Mouse (Mus musculus) intestine, postnatal 0 days (tissue): Measurements from ENCODE around the gene Ryr1. TPM values are rescaled to one million over a fixed set of nuclear protein-coding genes. Genes with fewer than 3 reads are reported as not detected.

ENCODE experiments used
- ATAC-seq: fragments of 200-750 bp; cut with Nextera tagmentation; 2 replicates; pipeline ENCODE4 v1.8.0; 2017; ENCODE audit warnings: mild to moderate bottlenecking, moderate TSS enrichment, moderate library complexity
- H3K27ac ChIP-seq: fragments of 300-500 bp; sonication (generic); 2 replicates; pipeline ENCODE4 v1.5.1; 2014; ENCODE audit warnings: mild to moderate bottlenecking, low read depth, low read length, moderate library complexity
- H3K27me3 ChIP-seq: fragments of 300-500 bp; sonication (generic); replicated peaks from 2 replicates; pipeline ENCODE4 v1.6.1; 2014; ENCODE audit warnings: low read length, mixed read lengths; ENCODE audit not compliant: control insufficient read depth, insufficient read depth
- H3K36me3 ChIP-seq: fragments of 300-500 bp; sonication (generic); 2 replicates; pipeline ENCODE4 v1.6.1; 2014; ENCODE audit warnings: mild to moderate bottlenecking, moderate library complexity; ENCODE audit not compliant: control insufficient read depth, insufficient read depth
- H3K4me1 ChIP-seq: fragments of 300-500 bp; sonication (generic); replicated peaks from 2 replicates; pipeline ENCODE4 v1.6.1; 2014; ENCODE audit warnings: antibody characterized with exemption, low read length, mixed read lengths; ENCODE audit not compliant: control insufficient read depth, insufficient read depth
- H3K4me2 ChIP-seq: fragments of 300-500 bp; sonication (generic); replicated peaks from 2 replicates; pipeline ENCODE4 v1.6.1; 2014; ENCODE audit warnings: low read depth, mild to moderate bottlenecking, moderate library complexity
- H3K4me3 ChIP-seq: fragments of 300-500 bp; sonication (generic); 2 replicates; pipeline ENCODE4 v1.5.1; 2014; ENCODE audit warnings: low read depth, low read length
- H3K9ac ChIP-seq: fragments of 300-500 bp; sonication (generic); 2 replicates; pipeline ENCODE4 v1.6.1; 2014; ENCODE audit warnings: mild to moderate bottlenecking, low read depth, low read length
- H3K9me3 ChIP-seq: fragments of 300-500 bp; sonication (generic); 2 replicates; pipeline ENCODE4 v1.6.1; 2016; ENCODE audit warnings: mixed run types; ENCODE audit not compliant: control insufficient read depth
- CTCF ChIP-seq: sonication (generic); IDR thresholded peaks from 2 replicates; pipeline ENCODE4 v1.5.1; 2016; ENCODE audit warnings: low read depth, mild to moderate bottlenecking, control low read depth, antibody characterized with exemption, moderate library complexity
- WGBS: fragments of 180-500 bp; shearing (Covaris S2); extraction: QIAGEN DNeasy Blood & Tissue Kit; methylation state at CpG from one replicate; pipeline ENCODE4 v1.1.7; 2014; 5-methylcytosine and 5-hydroxymethylcytosine counted together
- polyA plus RNA-seq: library from polyadenylated mRNA; unstranded; fragments of >200 nt; fragmentation: Nextera tagmentation; extraction: Ambion mirVana; gene quantifications from 2 replicates; pipeline ENCODE4 v1.2.1, GENCODE M21; 2015

The Ryr1 gene
- polyA plus RNA-seq, 1 experiment from 2014 or later: 0.43 TPM

DNA sequence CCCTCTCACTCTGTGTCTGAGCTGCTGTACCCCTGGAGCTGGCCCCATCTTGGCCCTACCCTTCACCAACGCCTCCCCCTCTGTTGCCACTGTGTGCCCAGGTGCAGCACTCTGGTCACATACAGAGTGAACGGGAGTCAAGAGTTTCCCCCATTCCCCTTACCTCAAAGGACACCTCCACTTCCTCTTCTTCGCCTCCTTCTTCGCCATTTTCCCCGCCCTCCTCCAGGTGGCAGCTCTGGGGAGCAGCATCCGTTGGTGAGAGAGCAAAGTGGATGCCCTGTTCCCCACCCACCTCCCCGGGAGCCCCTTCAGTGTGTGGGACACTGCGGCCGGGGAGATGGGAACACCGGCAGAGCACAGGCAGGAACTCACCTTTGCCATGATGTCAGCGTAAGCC lies 76.4 kb downstream of the Ryr1 start:
- H3K27me3 ChIP-seq: peaks cover 18% of the 10 kb centered on the region
- no peak for TF ChIP-seq CTCF
- H3K4me1 ChIP-seq: no peaks in the 10 kb centered on the region
- H3K27ac ChIP-seq: no peak overlapping the region
- no peaks in the 10 kb centered on the region for H3K36me3 ChIP-seq
- 79% methylated on average over 11 of the region's 11 CpGs for WGBS
- H3K9ac ChIP-seq: no peak overlapping the region
- ATAC-seq: no peak
- H3K9me3 ChIP-seq: no peaks in the 10 kb centered on the region
- H3K4me2 ChIP-seq: no peak overlapping the region
- no peak overlapping the region for H3K4me3 ChIP-seq

DNA sequence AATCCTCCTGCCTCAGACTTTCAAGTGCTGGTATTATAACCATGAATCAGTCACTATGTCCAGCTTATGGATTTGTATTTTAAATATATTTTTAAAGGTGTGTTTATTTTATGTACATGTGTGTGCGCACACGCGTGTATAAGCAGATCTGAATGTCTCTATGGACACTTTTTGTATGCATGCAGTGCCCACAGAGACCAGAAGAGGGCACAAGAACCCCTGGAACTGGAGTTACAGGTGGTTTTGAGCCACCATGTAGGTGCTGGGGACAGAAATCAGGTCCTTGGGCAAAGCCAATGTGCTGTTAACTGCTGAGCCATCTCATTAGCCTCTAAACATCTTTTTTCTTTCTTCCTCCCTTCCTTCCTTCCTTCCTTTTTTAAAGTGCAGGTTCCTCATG lies 76.9 kb downstream of the Ryr1 start:
- Histone ChIP-seq H3K4me1 (no peaks in the 10 kb centered on the region), H3K27me3 (peaks cover 12% of the 10 kb centered on the region; the same call in 1 of the 2 replicates), H3K9me3 (no peaks in the 10 kb centered on the region), H3K4me2 (no peak overlapping the region), H3K27ac (no peak overlapping the region), H3K36me3 (no peaks in the 10 kb centered on the region), H3K9ac (no peak overlapping the region), H3K4me3 (no peak overlapping the region)
- peak; percentile 46 for TF ChIP-seq CTCF
- 86% methylated on average over 3 of the region's 3 CpGs for WGBS
- no peak for ATAC-seq

DNA sequence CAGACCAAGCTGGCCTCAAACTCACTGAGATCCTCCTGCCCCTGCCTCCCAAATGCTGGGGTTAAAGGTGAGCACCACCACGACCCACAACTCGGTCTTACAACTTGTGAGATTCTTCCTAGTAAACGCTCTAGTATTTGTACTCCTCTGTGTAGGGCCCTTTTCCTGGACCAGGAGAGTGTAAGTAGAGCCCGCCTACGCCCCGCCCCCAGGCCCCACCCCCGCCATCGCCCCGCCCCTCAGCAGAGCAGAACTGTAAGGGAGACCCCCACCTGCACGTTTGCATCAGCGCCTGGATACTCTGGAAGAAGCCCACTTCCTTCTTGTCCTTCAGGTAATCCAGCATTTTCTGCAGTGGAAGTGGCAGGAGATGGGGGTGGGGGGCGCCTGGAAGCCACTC lies 78.4 kb downstream of the Ryr1 start:
- Histone ChIP-seq H3K4me2 (no peak overlapping the region), H3K36me3 (no peaks in the 10 kb centered on the region), H3K9me3 (no peaks in the 10 kb centered on the region), H3K4me3 (no peak overlapping the region), H3K4me1 (no peaks in the 10 kb centered on the region), H3K27me3 (no peaks in the 10 kb centered on the region), H3K9ac (no peak overlapping the region), H3K27ac (no peak overlapping the region)
- TF ChIP-seq CTCF: no peak
- no peak for ATAC-seq
- 10% methylated on average over 12 of the region's 12 CpGs for whole genome bisulfite sequencing

DNA sequence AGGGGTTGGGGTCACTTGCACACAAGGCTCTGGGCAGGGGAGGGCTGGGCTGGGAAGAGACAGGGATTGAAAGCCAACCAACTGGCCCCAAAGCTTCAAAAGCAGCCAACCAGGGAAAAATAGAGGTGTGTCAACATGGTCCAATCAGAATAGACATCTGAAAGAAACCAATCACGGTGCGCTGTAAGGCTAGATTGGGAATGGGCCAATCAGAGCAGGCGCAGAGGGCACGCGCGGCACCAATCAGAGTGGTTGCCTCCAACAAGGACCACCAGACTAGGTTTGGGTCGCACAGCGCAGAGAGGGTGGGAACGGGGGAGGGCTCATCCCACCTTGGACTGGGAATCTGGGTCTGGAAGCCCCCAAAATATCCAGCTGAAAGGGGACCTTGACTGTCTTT lies 80.7 kb downstream of the Ryr1 start:
- TF ChIP-seq CTCF: no peak
- no peak overlapping the region for H3K4me3 ChIP-seq
- H3K27ac ChIP-seq: no peak overlapping the region
- peaks cover 7% of the 10 kb centered on the region for H3K4me1 ChIP-seq
- H3K9me3 ChIP-seq: no peaks in the 10 kb centered on the region
- ATAC-seq: no peak
- 63% methylated on average over 9 of the region's 9 CpGs for WGBS
- H3K4me2 ChIP-seq: no peak overlapping the region
- no peaks in the 10 kb centered on the region for H3K27me3 ChIP-seq
- H3K9ac ChIP-seq: no peak overlapping the region
- H3K36me3 ChIP-seq: no peaks in the 10 kb centered on the region

DNA sequence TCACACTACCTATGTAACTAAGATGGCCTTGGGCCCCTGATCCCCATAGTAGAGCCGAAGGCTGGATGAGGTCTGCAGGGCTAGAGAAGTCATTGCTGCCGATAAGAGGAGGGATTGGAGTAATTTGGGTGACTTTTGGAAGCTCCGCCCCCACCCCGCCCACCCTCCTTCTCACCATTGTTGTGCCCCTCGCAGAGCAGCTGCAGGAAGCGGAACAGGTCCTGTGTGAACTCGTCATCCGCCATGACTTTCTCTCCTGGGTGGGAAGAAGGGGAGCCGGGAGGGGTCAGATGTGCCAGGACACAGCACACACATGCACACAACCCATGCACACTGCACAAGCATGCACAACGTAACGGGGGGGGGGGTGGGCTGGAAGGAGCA lies 81.3 kb downstream of the Ryr1 start:
- no peak overlapping the region for H3K9ac ChIP-seq
- no peaks in the 10 kb centered on the region for H3K9me3 ChIP-seq
- ATAC-seq: no peak
- no peak overlapping the region; the same call in 1 of the 2 replicates for H3K27ac ChIP-seq
- peak overlapping the region; percentile 37; the same call in 1 of the 2 replicates for H3K4me2 ChIP-seq
- no peaks in the 10 kb centered on the region for H3K27me3 ChIP-seq
- no peak for TF ChIP-seq CTCF
- no peak overlapping the region for H3K4me3 ChIP-seq
- H3K4me1 ChIP-seq: peaks cover 7% of the 10 kb centered on the region
- no peaks in the 10 kb centered on the region for H3K36me3 ChIP-seq
- 46% methylated on average over 11 of the region's 11 CpGs for WGBS

DNA sequence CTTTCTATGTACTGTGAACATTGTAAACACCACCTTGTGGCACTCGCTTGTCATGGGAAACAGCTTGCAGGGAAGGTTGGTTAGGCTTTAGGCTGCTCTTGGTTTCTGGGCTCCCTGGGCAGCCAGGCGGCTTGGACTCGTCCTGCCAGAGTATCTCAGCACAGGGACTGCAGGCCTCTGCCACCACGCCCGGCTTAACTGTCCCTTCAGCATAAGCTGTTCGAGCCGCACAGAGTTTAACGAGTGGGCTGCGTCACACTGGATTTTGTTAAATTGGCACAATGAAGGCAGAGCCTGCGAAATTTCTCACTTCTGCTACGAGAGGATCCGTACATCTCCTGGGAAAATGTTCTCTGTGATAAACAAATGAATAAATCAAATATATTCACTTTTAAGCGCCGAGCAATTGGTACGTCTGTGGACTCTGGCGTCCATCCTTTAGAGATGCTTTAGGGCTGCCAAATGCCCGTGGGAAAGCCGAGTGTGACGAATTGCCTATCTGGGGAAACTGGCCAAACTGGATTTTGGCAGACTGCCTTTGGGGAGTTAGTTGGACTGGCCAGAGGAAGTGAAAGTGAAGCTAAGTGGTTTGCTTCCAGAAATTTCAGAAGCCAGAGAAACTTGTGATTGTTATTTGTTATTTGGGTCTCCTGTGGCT lies 81.8 kb downstream of the Ryr1 start:
- peaks cover 7% of the 10 kb centered on the region for H3K4me1 ChIP-seq
- TF ChIP-seq CTCF: no peak
- ATAC-seq: no peak
- no peak overlapping the region for H3K4me3 ChIP-seq
- no peaks in the 10 kb centered on the region for H3K9me3 ChIP-seq
- H3K36me3 ChIP-seq: no peaks in the 10 kb centered on the region
- H3K27ac ChIP-seq: no peak overlapping the region; the same call in 1 of the 2 replicates
- peak overlapping the region; percentile 37; the same call in 1 of the 2 replicates for H3K4me2 ChIP-seq
- H3K27me3 ChIP-seq: no peaks in the 10 kb centered on the region
- no peak overlapping the region for H3K9ac ChIP-seq
- WGBS: 43% methylated on average over 19 of the region's 19 CpGs
